ENCODE assay signal across 8 mouse cellular contexts in genomic region chr6:52260654-52261575, GRCm38 (mm10). TPM values are rescaled to one million over a fixed set of nuclear protein-coding genes. Genes with fewer than 3 reads are reported as not detected.
DNase-seq lines count a peak whose midpoint lies in the region; ATAC-seq lines count a peak whose summit lies in the region.

Hoxa13 (minus strand) TSS chr6:52260880.

- under 1% methylated on average over 55 of the region's 72 CpGs for WGBS in kidney, embryonic 16.5 days
- under 1% methylated on average over 60 of the region's 72 CpGs for WGBS in intestine, embryonic 15.5 days

- H3K9me3 ChIP-seq in kidney, embryonic 16.5 days (ENCODE audit: low read length): no peaks in the 10 kb centered on the region
- no peaks in the 10 kb centered on the region for H3K9me3 ChIP-seq in intestine, embryonic 15.5 days

- no peak within 1 kb of the TSS for H3K27ac ChIP-seq in kidney, embryonic 16.5 days (ENCODE audit: low read length)
- no peak within 1 kb of the TSS for H3K27ac ChIP-seq in intestine, embryonic 15.5 days

- DNase-seq in kidney, adult 9 months: no peak
- peak; percentile 51 for DNase-seq in embryo, embryonic 10 days (ENCODE audit: low spot score)
- DNase-seq in naive thymus-derived CD4-positive, alpha-beta T cell, adult 2 months (ENCODE audit: low read depth): peak; percentile 37
- no peak for DNase-seq in cerebellum, adult 11 months
- no peak for DNase-seq in layer of hippocampus, adult 9-11 months
- DNase-seq in left cerebral cortex, adult 18-20 months (ENCODE audit: low spot score in 2 of 2): no peak

- H3K4me1 ChIP-seq in kidney, embryonic 16.5 days (ENCODE audit: insufficient read depth, low read length): peaks cover 13% of the 10 kb centered on the region; the same call in 1 of the 2 replicates
- H3K4me1 ChIP-seq in intestine, embryonic 15.5 days (replicated peaks): peaks cover 13% of the 10 kb centered on the region

- H3K27me3 ChIP-seq in kidney, embryonic 16.5 days (ENCODE audit: insufficient read depth, low read length): peaks cover 80% of the 10 kb centered on the region
- H3K27me3 ChIP-seq in intestine, embryonic 15.5 days (replicated peaks): peaks cover 82% of the 10 kb centered on the region

- peak within 1 kb of the TSS; percentile 59 for H3K4me2 ChIP-seq in kidney, embryonic 16.5 days (replicated peaks; ENCODE audit: low read depth, low read length)
- H3K4me2 ChIP-seq in intestine, embryonic 15.5 days (replicated peaks): peak within 1 kb of the TSS; percentile 79

- H3K36me3 ChIP-seq in kidney, embryonic 16.5 days (ENCODE audit: insufficient read depth, low read length): no peaks in the 10 kb centered on the region
- no peaks in the 10 kb centered on the region for H3K36me3 ChIP-seq in intestine, embryonic 15.5 days

- ATAC-seq in kidney, embryonic 16.5 days (ENCODE audit: low FRiP score, low TSS enrichment): peak; percentile 65; the same call in 1 of the 2 replicates
- ATAC-seq in intestine, embryonic 15.5 days: peak; percentile 84

- H3K9ac ChIP-seq in kidney, embryonic 16.5 days (replicated peaks; ENCODE audit: low read length): no peak within 1 kb of the TSS
- H3K9ac ChIP-seq in intestine, embryonic 15.5 days: peak within 1 kb of the TSS; percentile 20; the same call in 1 of the 2 replicates

- peak within 1 kb of the TSS; percentile 50 for H3K4me3 ChIP-seq in kidney, embryonic 16.5 days (ENCODE audit: low read length)
- peak within 1 kb of the TSS; percentile 44 for H3K4me3 ChIP-seq in intestine, embryonic 15.5 days (replicated peaks)

RNA-seq across cellular contexts. Expression of gene Hoxa13, which starts in this region (rescaled TPM):
- polyA plus RNA-seq in kidney, embryonic 16.5 days (2015; fragmentation: Nextera tagmentation; extraction: Ambion mirVana): 0.15 TPM in 2 replicates
- 0.59 and 0.61 TPM in 2 replicates for polyA plus RNA-seq in intestine, embryonic 15.5 days (2015; fragmentation: Nextera tagmentation; extraction: Ambion mirVana)
- not detected for total RNA-seq in left cerebral cortex, adult 18-20 months (2021)

Comparison
In these comparisons a context has a peak if more than half of its experiments do, and no peak if none do; other contexts are left out.
1. Peak in ATAC-seq, H3K4me3 ChIP-seq and H3K4me2 ChIP-seq in kidney, embryonic 16.5 days; RNA of the gene not detected or under 1 TPM.
2. Peak in ATAC-seq, H3K4me3 ChIP-seq, H3K9ac ChIP-seq and H3K4me2 ChIP-seq in intestine, embryonic 15.5 days; RNA of the gene not detected or under 1 TPM.
3. DNase-seq: peak in embryo, embryonic 10 days (single experiment) and naive thymus-derived CD4-positive, alpha-beta T cell, adult 2 months (single experiment); none in kidney, adult 9 months (single experiment), cerebellum, adult 11 months (single experiment), layer of hippocampus, adult 9-11 months (single experiment) and left cerebral cortex, adult 18-20 months (0 of 2).